Mouse (Mus musculus) neural tube, embryonic 13.5 days (tissue): ENCODE results near the gene Igtp. TPM values are rescaled to one million over a fixed set of nuclear protein-coding genes. Genes with fewer than 3 reads are reported as not detected.
A peak's percentile ranks its signal among the peaks of the same experiment; 100 is the strongest.
"Not testable (repeated sequence)": the region's sequence is repeated elsewhere in the genome, so short reads cannot be mapped to it uniquely, and the experiment has no call there.

ENCODE experiments used
- ATAC-seq: fragments of 200-750 bp; cut with Nextera tagmentation; 2 replicates; pipeline ENCODE4 v1.8.0; 2017; ENCODE audit warnings: low read depth, mild to moderate bottlenecking, moderate TSS enrichment, moderate library complexity
- H3K27ac ChIP-seq: fragments of 300-500 bp; sonication (generic); replicated peaks from 2 replicates; pipeline ENCODE4 v1.5.1; 2015; ENCODE audit warnings: moderate library complexity, mild to moderate bottlenecking, inconsistent platforms
- H3K27me3 ChIP-seq: fragments of 300-500 bp; sonication (generic); 2 replicates; pipeline ENCODE4 v1.6.1; 2015; ENCODE audit warnings: mild to moderate bottlenecking, inconsistent platforms
- H3K36me3 ChIP-seq: fragments of 300-500 bp; sonication (generic); 2 replicates; pipeline ENCODE4 v1.6.1; 2015; ENCODE audit warnings: mild to moderate bottlenecking, inconsistent platforms
- H3K4me1 ChIP-seq: fragments of 300-500 bp; sonication (generic); replicated peaks from 2 replicates; pipeline ENCODE4 v1.6.1; 2015; ENCODE audit warnings: inconsistent platforms
- H3K4me2 ChIP-seq: fragments of 300-500 bp; sonication (generic); 2 replicates; pipeline ENCODE4 v1.6.1; 2015; ENCODE audit warnings: inconsistent platforms, mild to moderate bottlenecking, moderate library complexity
- H3K4me3 ChIP-seq: fragments of 300-500 bp; sonication (generic); 2 replicates; pipeline ENCODE4 v1.5.1; 2015; ENCODE audit warnings: mild to moderate bottlenecking, inconsistent platforms
- H3K9ac ChIP-seq: fragments of 300-500 bp; sonication (generic); 2 replicates; pipeline ENCODE4 v1.6.1; 2015; ENCODE audit warnings: moderate library complexity, mild to moderate bottlenecking, inconsistent platforms
- H3K9me3 ChIP-seq: fragments of 300-500 bp; sonication (generic); 2 replicates; pipeline ENCODE4 v1.6.1; 2016; ENCODE audit warnings: inconsistent platforms
- WGBS: fragments of 180-500 bp; shearing (Covaris S2); methylation state at CpG from one replicate; pipeline ENCODE4 v1.1.7; 2015; 5-methylcytosine and 5-hydroxymethylcytosine counted together
- polyA plus RNA-seq: library from polyadenylated mRNA; unstranded; fragments of >200 nt; fragmentation: Nextera tagmentation; extraction: Ambion mirVana; gene quantifications from 2 replicates; pipeline ENCODE4 v1.2.1, GENCODE M21; 2015

Igtp gene
- 1.5 and 2.2 TPM in 2 replicates for polyA plus RNA-seq

- H3K27me3 ChIP-seq, H3K9me3 ChIP-seq, H3K4me1 ChIP-seq, H3K27ac ChIP-seq, H3K36me3 ChIP-seq: not testable (repeated sequence)
- 0 out of 2 replicates have a peak, but pooled peaks have one; percentile 50 for ATAC-seq
- WGBS, result 9% methylated on average over 13 of the region's 15 CpGs
- Histone ChIP-seq H3K4me2 (peak within 1 kb of the TSS; percentile 62), H3K4me3 (peak within 1 kb of the TSS; percentile 45), H3K9ac (peak within 1 kb of the TSS; percentile 63)
Observed at GRCm38 (mm10) chr11:58199229-58200037, at the start of gene Igtp, which contains the start of gene Irgm2. Gene Igtp (plus strand): TSS chr11:58199556. Gene Irgm2 (plus strand): TSS chr11:58199618.

DNA sequence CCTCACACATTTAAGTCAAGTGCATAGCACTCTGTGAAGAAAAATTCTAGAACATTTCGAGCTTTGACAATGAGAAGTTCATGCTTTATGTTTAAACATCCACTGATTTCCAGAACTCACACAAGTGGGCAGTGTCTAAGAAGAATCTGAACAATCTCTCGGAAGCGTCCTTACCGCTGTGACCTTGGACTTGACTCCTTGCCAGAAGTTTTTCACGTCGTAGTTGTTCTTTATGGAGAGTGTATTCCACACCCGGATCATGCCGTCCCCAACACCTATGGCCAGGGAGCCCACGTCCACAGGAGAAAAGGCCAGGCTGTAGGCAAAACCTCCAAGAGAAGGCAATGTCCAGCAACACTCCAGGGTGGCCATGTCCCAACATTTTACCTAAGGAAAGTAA lies 43.9 kb upstream of the Igtp start:
- H3K27me3 ChIP-seq, result no peaks in the 10 kb centered on the region
- H3K4me2 ChIP-seq, result no peak overlapping the region
- peaks cover 88% of the 10 kb centered on the region for H3K36me3 ChIP-seq
- no peak for ATAC-seq
- H3K9me3 ChIP-seq, result no peaks in the 10 kb centered on the region
- no peak overlapping the region for H3K9ac ChIP-seq
- WGBS, result 95% methylated on average over 9 of the region's 9 CpGs
- no peaks in the 10 kb centered on the region for H3K4me1 ChIP-seq
- H3K4me3 ChIP-seq, result no peak overlapping the region
- H3K27ac ChIP-seq, result no peak overlapping the region

DNA sequence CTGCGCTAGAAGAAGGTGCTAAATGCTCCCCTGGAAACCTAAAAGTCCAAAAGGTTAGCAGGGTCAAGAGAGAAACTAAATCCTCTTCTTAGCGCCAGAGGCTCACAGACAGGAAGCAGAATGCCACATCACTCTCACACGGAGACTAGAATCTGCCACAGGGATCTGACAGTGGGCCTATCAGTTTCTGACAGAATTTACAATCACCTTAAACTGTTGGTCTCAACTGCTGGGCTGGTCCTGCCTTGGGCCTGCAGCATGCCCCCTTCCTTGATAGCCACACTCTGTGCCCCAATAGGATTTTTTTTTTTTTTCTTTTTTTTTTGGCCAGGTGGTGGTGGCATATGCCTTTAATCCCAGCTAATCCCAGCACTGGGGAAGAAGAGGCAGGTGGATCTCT lies 42.5 kb upstream of the Igtp start:
- Histone ChIP-seq H3K4me3 (no peak overlapping the region), H3K36me3 (peaks cover 89% of the 10 kb centered on the region), H3K4me2 (no peak overlapping the region), H3K4me1 (no peaks in the 10 kb centered on the region), H3K27ac (no peak overlapping the region), H3K9me3 (no peaks in the 10 kb centered on the region), H3K9ac (no peak overlapping the region), H3K27me3 (no peaks in the 10 kb centered on the region)
- no peak for ATAC-seq
- 82% methylated on average over 3 of the region's 3 CpGs for WGBS

DNA sequence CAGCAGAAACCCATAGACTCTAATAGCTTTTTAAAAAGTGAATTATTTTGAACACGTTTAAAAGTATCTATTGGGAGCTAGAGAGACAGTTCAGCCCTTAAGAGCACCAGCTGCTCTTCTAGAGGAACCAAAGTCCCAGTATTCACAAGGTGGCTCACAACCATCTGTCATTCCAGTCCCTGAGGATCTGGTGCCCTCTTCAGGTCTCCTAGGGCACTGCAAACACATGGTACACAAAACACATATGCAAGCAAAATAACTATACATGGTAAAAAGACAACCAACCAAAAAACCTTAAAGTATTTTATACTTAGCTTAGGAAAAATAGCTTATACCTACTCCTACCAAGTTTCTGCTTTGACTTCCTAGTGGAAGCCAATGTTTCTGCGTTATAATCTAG lies 34.3 kb upstream of the Igtp start:
- 86% methylated on average over 2 of the region's 2 CpGs for WGBS
- no peak for ATAC-seq
- H3K36me3 ChIP-seq, result peaks cover 57% of the 10 kb centered on the region

DNA sequence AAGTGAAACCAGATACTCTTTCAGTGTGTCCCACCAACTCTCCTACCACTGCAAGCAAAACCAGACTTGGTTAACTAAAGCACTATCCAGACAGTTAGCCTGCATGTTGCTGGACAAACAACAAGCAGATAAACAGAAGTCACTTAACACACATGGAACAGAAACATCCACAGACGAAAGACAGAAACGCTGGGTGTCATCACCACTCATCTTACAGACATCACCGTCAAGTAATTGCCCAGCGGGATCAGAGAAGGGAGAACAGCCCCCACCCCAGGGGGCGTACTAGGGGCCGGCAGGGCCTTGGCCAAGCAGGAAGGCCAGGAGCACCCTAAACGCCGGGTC lies 31.6 kb upstream of the Igtp start:
- Histone ChIP-seq H3K27me3 (no peaks in the 10 kb centered on the region), H3K4me3 (peak overlapping the region; percentile 81), H3K4me1 (peaks cover 21% of the 10 kb centered on the region), H3K36me3 (peaks cover 36% of the 10 kb centered on the region), H3K4me2 (peak overlapping the region; percentile 70), H3K9me3 (no peaks in the 10 kb centered on the region), H3K27ac (peak overlapping the region; percentile 46; the same call in 1 of the 2 replicates), H3K9ac (peak overlapping the region; percentile 84)
- 0% methylated on average over 8 of the region's 8 CpGs for WGBS
- peak; percentile 12; the same call in 1 of the 2 replicates for ATAC-seq

More for the DNA sequence above, 34.3 kb upstream of the Igtp start:
- Histone ChIP-seq H3K9me3 (no peaks in the 10 kb centered on the region), H3K27me3 (no peaks in the 10 kb centered on the region), H3K27ac (no peak overlapping the region), H3K4me2 (no peak overlapping the region), H3K4me3 (no peak overlapping the region), H3K9ac (no peak overlapping the region), H3K4me1 (peaks cover 8% of the 10 kb centered on the region)

DNA sequence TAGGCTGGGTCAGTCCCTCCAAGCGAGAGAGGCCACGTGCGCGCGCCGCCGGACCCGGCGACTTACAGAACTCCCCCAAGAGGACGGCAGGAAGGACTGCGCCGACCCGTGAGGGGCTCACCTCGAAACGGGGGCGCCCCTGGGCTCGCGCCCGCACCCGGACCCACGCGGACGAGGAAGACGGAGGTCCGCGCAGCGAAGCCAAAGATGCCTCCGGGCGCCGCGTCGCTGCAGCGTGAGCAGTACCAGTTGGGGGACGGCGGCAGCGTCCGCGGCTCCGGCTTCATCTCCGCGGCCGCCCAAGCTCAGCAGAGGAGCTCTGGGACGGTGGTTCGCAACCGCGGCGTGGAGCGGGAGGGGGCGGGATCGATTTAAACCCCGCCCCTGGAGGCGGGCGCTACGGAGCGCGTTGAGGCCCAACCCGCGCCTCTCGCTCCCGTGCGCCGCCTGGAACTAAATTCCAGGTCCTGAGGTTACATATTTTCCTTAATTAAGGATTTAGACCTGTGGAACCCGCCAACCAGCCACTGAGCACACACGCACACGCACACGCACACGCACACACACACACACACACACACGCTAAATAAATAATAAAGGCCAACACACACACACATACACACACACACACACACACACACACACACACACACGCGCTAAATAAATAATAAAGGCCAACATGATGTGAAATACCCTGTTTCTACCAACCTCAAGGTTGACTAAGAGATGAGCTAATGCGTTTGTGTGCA lies 31.0 kb upstream of the Igtp start, which contains the start of gene Gemin5:
Gene Gemin5 (minus strand): TSS at position 373 of the 749 bp plus-strand sequence.
- ATAC-seq, result peak; percentile 78
- under 1% methylated on average over 69 of the region's 71 CpGs for WGBS

GRCm38 (mm10) chr11:58169666-58170065 lies 29.7 kb upstream of the Igtp start:
- Histone ChIP-seq H3K4me3 (no peak overlapping the region), H3K4me2 (no peak overlapping the region), H3K9me3 (no peaks in the 10 kb centered on the region), H3K36me3 (peaks cover 36% of the 10 kb centered on the region), H3K4me1 (peaks cover 22% of the 10 kb centered on the region), H3K27me3 (no peaks in the 10 kb centered on the region), H3K9ac (no peak overlapping the region), H3K27ac (no peak overlapping the region)
- ATAC-seq, result no peak
- WGBS, result 77% methylated on average over 4 of the region's 4 CpGs

More for the DNA sequence above, 31.0 kb upstream of the Igtp start, which contains the start of gene Gemin5:
- Histone ChIP-seq H3K27me3 (no peaks in the 10 kb centered on the region), H3K4me3 (peak within 1 kb of the TSS; percentile 81), H3K4me1 (peaks cover 22% of the 10 kb centered on the region), H3K27ac (peak within 1 kb of the TSS; percentile 46), H3K9me3 (no peaks in the 10 kb centered on the region), H3K9ac (peak within 1 kb of the TSS; percentile 84), H3K36me3 (peaks cover 36% of the 10 kb centered on the region), H3K4me2 (peak within 1 kb of the TSS; percentile 70)

GRCm38 (mm10) chr11:58171459-58172091 lies 27.8 kb upstream of the Igtp start, which contains the start of gene Mrpl22:
Gene Mrpl22 (plus strand): TSS chr11:58171661.
- Histone ChIP-seq H3K9ac (peak within 1 kb of the TSS; percentile 84), H3K36me3 (peaks cover 38% of the 10 kb centered on the region), H3K27me3 (no peaks in the 10 kb centered on the region), H3K9me3 (no peaks in the 10 kb centered on the region), H3K4me1 (peaks cover 22% of the 10 kb centered on the region), H3K4me2 (peak within 1 kb of the TSS; percentile 89), H3K4me3 (peak within 1 kb of the TSS; percentile 76), H3K27ac (peak within 1 kb of the TSS; percentile 64)
- under 1% methylated on average over 34 of the region's 34 CpGs for WGBS
- peak; percentile 72 for ATAC-seq

- H3K27me3 ChIP-seq, result no peaks in the 10 kb centered on the region
- H3K4me2 ChIP-seq, result no peak overlapping the region
- no peak for ATAC-seq
- H3K9ac ChIP-seq, result no peak overlapping the region
- WGBS, result 28% methylated on average over 3 of the region's 3 CpGs
- H3K36me3 ChIP-seq, result peaks cover 52% of the 10 kb centered on the region
- H3K27ac ChIP-seq, result no peak overlapping the region
- H3K4me1 ChIP-seq, result no peaks in the 10 kb centered on the region
- no peak overlapping the region for H3K4me3 ChIP-seq
- no peaks in the 10 kb centered on the region for H3K9me3 ChIP-seq
Observed at GRCm38 (mm10) chr11:58179563-58179962, 19.8 kb upstream of the Igtp start.

- not testable (repeated sequence) for H3K4me3 ChIP-seq, H3K9me3 ChIP-seq, H3K4me2 ChIP-seq, H3K27ac ChIP-seq, H3K9ac ChIP-seq, H3K4me1 ChIP-seq, H3K27me3 ChIP-seq, ATAC-seq
- H3K36me3 ChIP-seq, result peaks cover 47% of the 10 kb centered on the region
- WGBS, result 95% methylated on average over 6 of the region's 6 CpGs
Observed at GRCm38 (mm10) chr11:58179986-58180385, 19.4 kb upstream of the Igtp start.

DNA sequence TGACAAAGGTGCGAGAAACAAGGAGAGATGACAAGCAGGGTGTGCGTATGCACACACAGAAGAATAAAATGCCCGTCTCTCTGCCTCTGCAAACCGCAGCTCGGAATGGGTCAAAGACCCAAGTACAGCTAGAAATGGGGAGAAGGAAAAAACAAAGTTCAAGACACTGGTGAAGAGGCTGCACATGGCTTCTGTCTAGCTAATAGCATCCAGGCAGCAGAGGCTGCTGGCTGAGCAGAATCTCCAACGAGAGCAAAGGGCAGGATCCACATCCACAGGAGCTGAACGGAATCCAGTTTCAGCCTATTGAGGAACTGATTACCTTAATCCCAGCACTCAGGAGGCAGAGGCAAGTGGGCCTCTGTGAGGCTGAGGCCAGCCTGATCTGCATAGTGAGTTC lies 18.6 kb upstream of the Igtp start:
- Histone ChIP-seq H3K4me3 (no peak overlapping the region), H3K4me1 (no peaks in the 10 kb centered on the region), H3K27ac (0 out of 2 replicates have a peak overlapping the region, but pooled peaks have one; percentile 18), H3K9ac (no peak overlapping the region), H3K9me3 (no peaks in the 10 kb centered on the region), H3K36me3 (peaks cover 40% of the 10 kb centered on the region), H3K4me2 (no peak overlapping the region), H3K27me3 (no peaks in the 10 kb centered on the region)
- 94% methylated on average over 7 of the region's 7 CpGs for WGBS
- no peak for ATAC-seq

DNA sequence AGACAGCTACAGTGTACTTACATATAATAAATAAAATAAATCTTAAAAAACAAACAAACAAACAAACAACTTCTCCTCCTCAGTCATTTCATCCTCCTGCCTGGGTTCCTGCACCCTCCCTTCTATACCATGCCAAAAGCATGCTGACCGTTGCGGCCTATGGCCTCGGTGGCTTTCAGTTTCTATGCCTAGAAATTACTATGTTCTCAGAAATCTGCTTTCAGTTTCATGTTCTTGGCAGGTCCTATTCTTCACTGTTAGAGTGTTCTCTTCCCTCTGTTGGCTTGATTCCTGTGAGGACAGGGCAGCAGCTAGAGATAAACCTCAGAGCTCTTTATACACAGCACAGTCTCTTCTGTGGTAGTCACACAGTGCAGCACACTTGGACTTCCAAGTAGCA lies 15.8 kb upstream of the Igtp start:
- H3K9me3 ChIP-seq, result no peaks in the 10 kb centered on the region
- H3K4me2 ChIP-seq, result no peak overlapping the region
- WGBS, result 92% methylated on average over 3 of the region's 3 CpGs
- no peaks in the 10 kb centered on the region for H3K4me1 ChIP-seq
- H3K27me3 ChIP-seq, result no peaks in the 10 kb centered on the region
- no peak overlapping the region for H3K27ac ChIP-seq
- H3K36me3 ChIP-seq, result peaks cover 11% of the 10 kb centered on the region
- no peak for ATAC-seq
- no peak overlapping the region for H3K4me3 ChIP-seq
- no peak overlapping the region for H3K9ac ChIP-seq
